Mouse (Mus musculus) midbrain, embryonic 15.5 days (tissue): ENCODE measurements around the gene Wnt7a. TPM values are rescaled to one million over a fixed set of nuclear protein-coding genes. Genes with fewer than 3 reads are reported as not detected.

Experiments
- ATAC-seq: fragments of 200-750 bp; cut with Nextera tagmentation; replicated peaks from 2 replicates; pipeline ENCODE4 v1.8.0; 2017; ENCODE audit warnings: moderate TSS enrichment
- H3K27ac ChIP-seq: fragments of 300-500 bp; sonication (generic); 2 replicates; pipeline ENCODE4 v1.5.1; 2015; ENCODE audit warnings: mild to moderate bottlenecking, inconsistent platforms
- H3K27me3 ChIP-seq: fragments of 300-500 bp; sonication (generic); replicated peaks from 2 replicates; pipeline ENCODE4 v1.6.1; 2015; ENCODE audit warnings: inconsistent platforms
- H3K36me3 ChIP-seq: fragments of 300-500 bp; sonication (generic); replicated peaks from 2 replicates; pipeline ENCODE4 v1.6.1; 2015; ENCODE audit warnings: inconsistent platforms
- H3K4me1 ChIP-seq: fragments of 300-500 bp; sonication (generic); 2 replicates; pipeline ENCODE4 v1.6.1; 2015; ENCODE audit warnings: inconsistent platforms
- H3K4me2 ChIP-seq: fragments of 300-500 bp; sonication (generic); 2 replicates; pipeline ENCODE4 v1.6.1; 2015; ENCODE audit warnings: inconsistent platforms, mild to moderate bottlenecking, moderate library complexity
- H3K4me3 ChIP-seq: fragments of 300-500 bp; sonication (generic); 2 replicates; pipeline ENCODE4 v1.5.1; 2015; ENCODE audit warnings: mild to moderate bottlenecking, inconsistent platforms
- H3K9ac ChIP-seq: fragments of 300-500 bp; sonication (generic); 2 replicates; pipeline ENCODE4 v1.6.1; 2015; ENCODE audit warnings: mild to moderate bottlenecking, inconsistent platforms
- H3K9me3 ChIP-seq: fragments of 300-500 bp; sonication (generic); 2 replicates; pipeline ENCODE4 v1.6.1; 2016; ENCODE audit warnings: inconsistent platforms
- WGBS: fragments of 180-500 bp; shearing (Covaris S2); methylation state at CpG from one replicate; pipeline ENCODE4 v1.1.7; 2015; ENCODE audit warnings: mixed read lengths; 5-methylcytosine and 5-hydroxymethylcytosine counted together
- polyA plus RNA-seq: library from polyadenylated mRNA; unstranded; fragments of >200 nt; fragmentation: Nextera tagmentation; extraction: Ambion mirVana; gene quantifications from 2 replicates; pipeline ENCODE4 v1.2.1, GENCODE M21; 2015

Wnt7a gene
- polyA plus RNA-seq, 1 experiment from 2014 or later: 12.5 TPM

- Histone ChIP-seq H3K4me1 (no peaks in the 10 kb centered on the region), H3K9me3 (no peaks in the 10 kb centered on the region), H3K36me3 (no peaks in the 10 kb centered on the region), H3K27me3 (no peaks in the 10 kb centered on the region), H3K27ac (0 out of 2 replicates have a peak overlapping the region, but pooled peaks have one; percentile 21), H3K4me3 (no peak overlapping the region), H3K9ac (no peak overlapping the region), H3K4me2 (no peak overlapping the region)
- 67% methylated on average over 4 of the region's 4 CpGs for WGBS
- ATAC-seq: no peak
These were observed 31.3 kb downstream of the Wnt7a start for GRCm38 (mm10) chr6:91379871-91380270.

- Histone ChIP-seq H3K9me3 (no peaks in the 10 kb centered on the region), H3K36me3 (no peaks in the 10 kb centered on the region), H3K9ac (no peak overlapping the region), H3K27me3 (no peaks in the 10 kb centered on the region), H3K4me2 (no peak overlapping the region), H3K4me3 (no peak overlapping the region), H3K4me1 (no peaks in the 10 kb centered on the region), H3K27ac (0 out of 2 replicates have a peak overlapping the region, but pooled peaks have one; percentile 21)
- ATAC-seq: no peak
- WGBS: 65% methylated on average over 3 of the region's 3 CpGs
These were observed 31.9 kb downstream of the Wnt7a start for GRCm38 (mm10) chr6:91379266-91379665.

GRCm38 (mm10) chr6:91372977-91373376 is 38.2 kb downstream of the Wnt7a start:
- H3K36me3 ChIP-seq: no peaks in the 10 kb centered on the region

GRCm38 (mm10) chr6:91372586-91372971 is 38.6 kb downstream of the Wnt7a start:
- H3K4me1 ChIP-seq: no peaks in the 10 kb centered on the region
- 45% methylated on average over 3 of the region's 3 CpGs for WGBS

More at GRCm38 (mm10) chr6:91372977-91373376, 38.2 kb downstream of the Wnt7a start:
- H3K4me2 ChIP-seq: no peak overlapping the region
- H3K27ac ChIP-seq: no peak overlapping the region
- no peaks in the 10 kb centered on the region for H3K27me3 ChIP-seq
- H3K9me3 ChIP-seq: no peaks in the 10 kb centered on the region
- H3K9ac ChIP-seq: no peak overlapping the region
- no peak for ATAC-seq
- H3K4me1 ChIP-seq: no peaks in the 10 kb centered on the region
- H3K4me3 ChIP-seq: no peak overlapping the region

GRCm38 (mm10) chr6:91371912-91372585 is 39.1 kb downstream of the Wnt7a start:
- H3K4me2 ChIP-seq: no peak overlapping the region
- H3K27ac ChIP-seq: no peak overlapping the region
- no peaks in the 10 kb centered on the region for H3K9me3 ChIP-seq
- no peak overlapping the region for H3K4me3 ChIP-seq
- no peak overlapping the region for H3K9ac ChIP-seq
- ATAC-seq: no peak
- H3K4me1 ChIP-seq: no peaks in the 10 kb centered on the region
- H3K36me3 ChIP-seq: no peaks in the 10 kb centered on the region
- no peaks in the 10 kb centered on the region for H3K27me3 ChIP-seq

More at GRCm38 (mm10) chr6:91372586-91372971, 38.6 kb downstream of the Wnt7a start:
- no peaks in the 10 kb centered on the region for H3K9me3 ChIP-seq
- H3K27ac ChIP-seq: no peak overlapping the region
- H3K9ac ChIP-seq: no peak overlapping the region
- no peaks in the 10 kb centered on the region for H3K27me3 ChIP-seq
- no peak overlapping the region for H3K4me2 ChIP-seq
- H3K4me3 ChIP-seq: no peak overlapping the region
- H3K36me3 ChIP-seq: no peaks in the 10 kb centered on the region
- ATAC-seq: no peak

- 95% methylated on average over 1 of the region's 1 CpGs for WGBS
- Histone ChIP-seq H3K9me3 (no peaks in the 10 kb centered on the region), H3K27me3 (no peaks in the 10 kb centered on the region), H3K4me1 (no peaks in the 10 kb centered on the region), H3K4me3 (no peak overlapping the region), H3K9ac (no peak overlapping the region), H3K4me2 (no peak overlapping the region), H3K36me3 (no peaks in the 10 kb centered on the region), H3K27ac (no peak overlapping the region)
- ATAC-seq: no peak
These were observed 44.4 kb downstream of the Wnt7a start for GRCm38 (mm10) chr6:91366781-91367180.

- Histone ChIP-seq H3K9ac (no peak overlapping the region), H3K4me2 (no peak overlapping the region)
- 65% methylated on average over 14 of the region's 14 CpGs for WGBS
These were observed 45.7 kb downstream of the Wnt7a start for GRCm38 (mm10) chr6:91365480-91365879.

GRCm38 (mm10) chr6:91362756-91363155 is 48.4 kb downstream of the Wnt7a start:
- WGBS: 89% methylated on average over 2 of the region's 2 CpGs
- no peak overlapping the region for H3K4me3 ChIP-seq
- H3K36me3 ChIP-seq: no peaks in the 10 kb centered on the region
- peaks cover 4% of the 10 kb centered on the region; the same call in 1 of the 2 replicates for H3K4me1 ChIP-seq
- no peak overlapping the region for H3K4me2 ChIP-seq
- H3K27ac ChIP-seq: no peak overlapping the region
- H3K27me3 ChIP-seq: no peaks in the 10 kb centered on the region
- no peaks in the 10 kb centered on the region for H3K9me3 ChIP-seq
- H3K9ac ChIP-seq: no peak overlapping the region
- ATAC-seq: no peak

More at GRCm38 (mm10) chr6:91365480-91365879, 45.7 kb downstream of the Wnt7a start:
- ATAC-seq: no peak
- no peak overlapping the region for H3K27ac ChIP-seq
- H3K9me3 ChIP-seq: no peaks in the 10 kb centered on the region
- H3K4me1 ChIP-seq: peaks cover 4% of the 10 kb centered on the region; the same call in 1 of the 2 replicates
- H3K4me3 ChIP-seq: no peak overlapping the region
- H3K36me3 ChIP-seq: no peaks in the 10 kb centered on the region
- no peaks in the 10 kb centered on the region for H3K27me3 ChIP-seq

- Histone ChIP-seq H3K27me3 (no peaks in the 10 kb centered on the region), H3K4me2 (no peak overlapping the region), H3K4me1 (peaks cover 4% of the 10 kb centered on the region; the same call in 1 of the 2 replicates), H3K36me3 (no peaks in the 10 kb centered on the region), H3K9me3 (no peaks in the 10 kb centered on the region), H3K4me3 (no peak overlapping the region), H3K9ac (no peak overlapping the region), H3K27ac (0 out of 2 replicates have a peak overlapping the region, but pooled peaks have one; percentile 3)
- ATAC-seq: peak; percentile 59; the same call in 1 of the 2 replicates
- 46% methylated on average over 6 of the region's 6 CpGs for WGBS
These were observed 50.2 kb downstream of the Wnt7a start for GRCm38 (mm10) chr6:91360998-91361397.

- no peaks in the 10 kb centered on the region for H3K36me3 ChIP-seq
- no peak overlapping the region for H3K9ac ChIP-seq
- 97% methylated on average over 4 of the region's 4 CpGs for WGBS
- no peaks in the 10 kb centered on the region for H3K9me3 ChIP-seq
- H3K4me1 ChIP-seq: peaks cover 4% of the 10 kb centered on the region; the same call in 1 of the 2 replicates
- H3K4me2 ChIP-seq: no peak overlapping the region
- H3K27me3 ChIP-seq: no peaks in the 10 kb centered on the region
- H3K4me3 ChIP-seq: no peak overlapping the region
- H3K27ac ChIP-seq: no peak overlapping the region
- no peak for ATAC-seq
These were observed 50.8 kb downstream of the Wnt7a start for GRCm38 (mm10) chr6:91360371-91360690.

GRCm38 (mm10) chr6:91359672-91360370 is 51.3 kb downstream of the Wnt7a start:
- ATAC-seq: no peak
- no peaks in the 10 kb centered on the region for H3K9me3 ChIP-seq

GRCm38 (mm10) chr6:91358866-91359656 is 52.1 kb downstream of the Wnt7a start:
- no peak for ATAC-seq
- Histone ChIP-seq H3K36me3 (no peaks in the 10 kb centered on the region), H3K4me2 (no peak overlapping the region), H3K4me3 (no peak overlapping the region), H3K27ac (no peak overlapping the region), H3K9me3 (no peaks in the 10 kb centered on the region), H3K27me3 (no peaks in the 10 kb centered on the region), H3K9ac (no peak overlapping the region), H3K4me1 (peaks cover 4% of the 10 kb centered on the region; the same call in 1 of the 2 replicates)
- 80% methylated on average over 6 of the region's 6 CpGs for WGBS

More at GRCm38 (mm10) chr6:91359672-91360370, 51.3 kb downstream of the Wnt7a start:
- H3K27ac ChIP-seq: no peak overlapping the region
- H3K9ac ChIP-seq: no peak overlapping the region
- H3K4me2 ChIP-seq: no peak overlapping the region
- H3K4me3 ChIP-seq: no peak overlapping the region
- 84% methylated on average over 7 of the region's 7 CpGs for WGBS
- no peaks in the 10 kb centered on the region for H3K36me3 ChIP-seq
- peaks cover 4% of the 10 kb centered on the region; the same call in 1 of the 2 replicates for H3K4me1 ChIP-seq
- no peaks in the 10 kb centered on the region for H3K27me3 ChIP-seq
